8 mouse cellular contexts compared by ENCODE assay signal in genomic region chr13:41801177-41801636, GRCm38 (mm10). TPM values are rescaled to one million over a fixed set of nuclear protein-coding genes. Genes with fewer than 3 reads are reported as not detected.
DNase-seq lines count a peak whose midpoint lies in the region; ATAC-seq and TF ChIP-seq lines count a peak whose summit lies in the region.

No protein-coding gene starts in this region.

- WGBS in thymus, adult 2 months: 17% methylated on average over 8 of the region's 8 CpGs
- 19% methylated on average over 8 of the region's 8 CpGs for WGBS in intestine, embryonic 15.5 days

- no peaks in the 10 kb centered on the region for H3K9me3 ChIP-seq in intestine, embryonic 15.5 days

- no peak for TF ChIP-seq CTCF in thymus, adult 2 months (IDR thresholded peaks at IDR 0.05; ENCODE audit: borderline replicate concordance, control insufficient read depth, extremely low read depth, insufficient read depth, low read length, poor library complexity)

- no peaks in the 10 kb centered on the region for H3K4me1 ChIP-seq in thymus, adult 2 months (replicated peaks; ENCODE audit: control insufficient read depth, insufficient read depth, low read length)
- no peaks in the 10 kb centered on the region for H3K4me1 ChIP-seq in intestine, embryonic 15.5 days (replicated peaks)

- H3K9ac ChIP-seq in intestine, embryonic 15.5 days: no peak overlapping the region

- no peak for TF ChIP-seq POLR2A in thymus, adult 2 months (IDR thresholded peaks at IDR 0.05; ENCODE audit: control insufficient read depth, extremely low read depth, insufficient read depth, low read length, poor library complexity)

- DNase-seq in thymus, adult 2 months: peak; percentile 8
- no peak for DNase-seq in thymus, postnatal 0 days (ENCODE audit: low spot score)
- peak; percentile 84 to 95 for DNase-seq in left cerebral cortex, postnatal 25 days (ENCODE audit: low spot score in 2 of 2)
- peak; percentile 50 for DNase-seq in retina, embryonic 14.5 days (ENCODE audit: low spot score)
- DNase-seq in spleen, postnatal 4 days (ENCODE audit: low spot score in 2 of 2): no peak

- no peak overlapping the region for H3K27ac ChIP-seq in thymus, adult 2 months (ENCODE audit: control insufficient read depth, insufficient read depth, low read length)
- no peak overlapping the region for H3K27ac ChIP-seq in intestine, embryonic 15.5 days

- H3K36me3 ChIP-seq in thymus, adult 2 months (ENCODE audit: control insufficient read depth, insufficient read depth, low read length): no peaks in the 10 kb centered on the region
- no peaks in the 10 kb centered on the region for H3K36me3 ChIP-seq in intestine, embryonic 15.5 days

- intact Hi-C loops in left cerebral cortex, postnatal 25 days (cut with DNase I): loop anchor here (5.0 kb wide), 1 partner anchor 54 kb away; no protein-coding TSS in a partner anchor

- no peak overlapping the region for H3K4me3 ChIP-seq in thymus, adult 2 months (ENCODE audit: control insufficient read depth, insufficient read depth, low read length)
- no peak overlapping the region for H3K4me3 ChIP-seq in intestine, embryonic 15.5 days (replicated peaks)

- no peaks in the 10 kb centered on the region for H3K27me3 ChIP-seq in thymus, adult 2 months (ENCODE audit: control insufficient read depth, insufficient read depth, low read length)
- no peaks in the 10 kb centered on the region for H3K27me3 ChIP-seq in intestine, embryonic 15.5 days (replicated peaks)

- peak; percentile 81 for ATAC-seq in common myeloid progenitor, adult 5-6 weeks (replicated peaks; ENCODE audit: low read depth, poor library complexity, severe bottlenecking)
- ATAC-seq in granulocyte monocyte progenitor cell, adult 5-6 weeks (replicated peaks; ENCODE audit: poor library complexity, severe bottlenecking): peak; percentile 50; the same call in 1 of the 2 replicates
- no peak for ATAC-seq in intestine, embryonic 15.5 days

- H3K4me2 ChIP-seq in intestine, embryonic 15.5 days (replicated peaks): no peak overlapping the region

RNA-seq across cellular contexts. Expression of gene Adtrp, which starts 46.3 kb away (rescaled TPM):
- 4.4 and 6.2 TPM in 2 replicates for polyA plus RNA-seq in thymus, adult 2 months (2012; rRNA removed)
- 0.37 and 0.64 TPM in 2 replicates for polyA plus RNA-seq in thymus, postnatal 0 days (2015; fragmentation: Nextera tagmentation; extraction: Ambion mirVana)
- total RNA-seq in common myeloid progenitor, adult 5-6 weeks (2017): not detected in 2 replicates
- total RNA-seq in granulocyte monocyte progenitor cell, adult 5-6 weeks (2014; fragmentation: Nextera tagmentation): not detected in 2 replicates
- total RNA-seq in granulocyte monocyte progenitor cell, adult 5-6 weeks (2017): 2.2 TPM in 1 of 2 replicates, not detected in the other
- total RNA-seq in left cerebral cortex, postnatal 25 days (2021): under 1 TPM; 0.50 to 0.94 TPM
- 8.7 and 10.0 TPM in 2 replicates for polyA plus RNA-seq in intestine, embryonic 15.5 days (2015; fragmentation: Nextera tagmentation; extraction: Ambion mirVana)

Comparison
In these comparisons a context has a peak if more than half of its experiments do, and no peak if none do; other contexts are left out.
1. DNase-seq: peak in thymus, adult 2 months (single experiment), left cerebral cortex, postnatal 25 days (2 of 2) and retina, embryonic 14.5 days (single experiment); none in thymus, postnatal 0 days (single experiment) and spleen, postnatal 4 days (0 of 2).